Mouse (Mus musculus): ENCODE measurements around the gene Cnnm4. TPM values are rescaled to one million over a fixed set of nuclear protein-coding genes. Genes with fewer than 3 reads are reported as not detected.
A peak's percentile ranks its signal among the peaks of the same experiment; 100 is the strongest.

Gene Cnnm4
- polyA plus RNA-seq, 1 experiment from 2014 or later = 9.2 TPM

GRCm38 (mm10) chr1:36469811-36470444 lies 1.5 kb upstream of the Cnnm4 start:
- Histone ChIP-seq H3K4me2 (replicated peaks) (no peak overlapping the region), H3K27me3 (ENCODE audit: control insufficient read depth, insufficient read depth, low read length) (no peaks in the 10 kb centered on the region), H3K9me3 (ENCODE audit: control insufficient read depth, low read length) (no peaks in the 10 kb centered on the region), H3K4me3 (replicated peaks; ENCODE audit: low read length) (no peak overlapping the region), H3K9ac (no peak overlapping the region), H3K4me1 (replicated peaks; ENCODE audit: control insufficient read depth, insufficient read depth, low read length) (peaks cover 32% of the 10 kb centered on the region), H3K36me3 (replicated peaks; ENCODE audit: control insufficient read depth, insufficient read depth) (no peaks in the 10 kb centered on the region), H3K27ac (no peak overlapping the region)
- ATAC-seq (ENCODE audit: low FRiP score) = no peak
- WGBS = 45% methylated on average over 2 of the region's 2 CpGs
- DNase-seq (ENCODE audit: low spot score) = no peak

- no peaks in the 10 kb centered on the region for H3K9me3 ChIP-seq (ENCODE audit: control insufficient read depth, low read length)
- H3K36me3 ChIP-seq (replicated peaks; ENCODE audit: control insufficient read depth, insufficient read depth) = no peaks in the 10 kb centered on the region
- peaks cover 50% of the 10 kb centered on the region for H3K4me1 ChIP-seq (replicated peaks; ENCODE audit: control insufficient read depth, insufficient read depth, low read length)
- no peaks in the 10 kb centered on the region for H3K27me3 ChIP-seq (ENCODE audit: control insufficient read depth, insufficient read depth, low read length)
- ATAC-seq (ENCODE audit: low FRiP score) (no peak), DNase-seq (ENCODE audit: low spot score) (no peak)
- H3K9ac ChIP-seq = peak overlapping the region; percentile 73
- H3K4me2 ChIP-seq (replicated peaks) = peak overlapping the region; percentile 73
- WGBS = 11% methylated on average over 18 of the region's 18 CpGs
- peak overlapping the region; percentile 66 for H3K4me3 ChIP-seq (replicated peaks; ENCODE audit: low read length)
- no peak overlapping the region for H3K27ac ChIP-seq
Measured at GRCm38 (mm10) chr1:36472106-36472440, 653 bp downstream of the Cnnm4 start.

- 0 out of 2 replicates have a peak overlapping the region, but pooled peaks have one; percentile 66 for H3K4me3 ChIP-seq (replicated peaks; ENCODE audit: low read length)
- no peak for ATAC-seq (ENCODE audit: low FRiP score)
- H3K9ac ChIP-seq = no peak overlapping the region
- H3K27me3 ChIP-seq (ENCODE audit: control insufficient read depth, insufficient read depth, low read length) = no peaks in the 10 kb centered on the region
- peaks cover 50% of the 10 kb centered on the region for H3K4me1 ChIP-seq (replicated peaks; ENCODE audit: control insufficient read depth, insufficient read depth, low read length)
- H3K9me3 ChIP-seq (ENCODE audit: control insufficient read depth, low read length) = no peaks in the 10 kb centered on the region
- peak overlapping the region; percentile 73 for H3K4me2 ChIP-seq (replicated peaks)
- no peak overlapping the region for H3K27ac ChIP-seq
- 77% methylated on average over 10 of the region's 10 CpGs for WGBS
- no peaks in the 10 kb centered on the region for H3K36me3 ChIP-seq (replicated peaks; ENCODE audit: control insufficient read depth, insufficient read depth)
- DNase-seq (ENCODE audit: low spot score) = no peak
Measured at GRCm38 (mm10) chr1:36473211-36473780, 1.9 kb downstream of the Cnnm4 start.

- 76% methylated on average over 3 of the region's 3 CpGs for WGBS
- Histone ChIP-seq H3K27me3 (ENCODE audit: control insufficient read depth, insufficient read depth, low read length) (no peaks in the 10 kb centered on the region), H3K4me3 (replicated peaks; ENCODE audit: low read length) (no peak overlapping the region), H3K36me3 (replicated peaks; ENCODE audit: control insufficient read depth, insufficient read depth) (no peaks in the 10 kb centered on the region), H3K27ac (no peak overlapping the region), H3K9ac (no peak overlapping the region), H3K4me1 (replicated peaks; ENCODE audit: control insufficient read depth, insufficient read depth, low read length) (peaks cover 50% of the 10 kb centered on the region), H3K4me2 (replicated peaks) (peak overlapping the region; percentile 73), H3K9me3 (ENCODE audit: control insufficient read depth, low read length) (no peaks in the 10 kb centered on the region)
- ATAC-seq (ENCODE audit: low FRiP score) (no peak), DNase-seq (ENCODE audit: low spot score) (no peak)
Measured at GRCm38 (mm10) chr1:36474646-36475045, 3.2 kb downstream of the Cnnm4 start.

- Histone ChIP-seq H3K9me3 (ENCODE audit: control insufficient read depth, low read length) (no peaks in the 10 kb centered on the region), H3K9ac (peak overlapping the region; percentile 28; the same call in 1 of the 2 replicates), H3K4me2 (replicated peaks) (peak overlapping the region; percentile 73), H3K36me3 (replicated peaks; ENCODE audit: control insufficient read depth, insufficient read depth) (no peaks in the 10 kb centered on the region), H3K27me3 (ENCODE audit: control insufficient read depth, insufficient read depth, low read length) (no peaks in the 10 kb centered on the region), H3K4me1 (replicated peaks; ENCODE audit: control insufficient read depth, insufficient read depth, low read length) (peaks cover 50% of the 10 kb centered on the region), H3K27ac (no peak overlapping the region), H3K4me3 (replicated peaks; ENCODE audit: low read length) (no peak overlapping the region)
- DNase-seq (ENCODE audit: low spot score) (no peak), ATAC-seq (ENCODE audit: low FRiP score) (no peak)
- WGBS = 49% methylated on average over 8 of the region's 8 CpGs
Measured at GRCm38 (mm10) chr1:36475480-36476110, 4.2 kb downstream of the Cnnm4 start.

- 0 out of 2 replicates have a peak overlapping the region, but pooled peaks have one; percentile 73 for H3K4me2 ChIP-seq (replicated peaks)
Measured at GRCm38 (mm10) chr1:36476426-36476825, 5.0 kb downstream of the Cnnm4 start.

GRCm38 (mm10) chr1:36478343-36478795 lies 6.9 kb downstream of the Cnnm4 start:
- H3K4me2 ChIP-seq (replicated peaks) = no peak overlapping the region
- H3K9me3 ChIP-seq (ENCODE audit: control insufficient read depth, low read length) = no peaks in the 10 kb centered on the region
- H3K4me1 ChIP-seq (replicated peaks; ENCODE audit: control insufficient read depth, insufficient read depth, low read length) = peaks cover 34% of the 10 kb centered on the region
- no peaks in the 10 kb centered on the region for H3K27me3 ChIP-seq (ENCODE audit: control insufficient read depth, insufficient read depth, low read length)
- no peak overlapping the region for H3K4me3 ChIP-seq (replicated peaks; ENCODE audit: low read length)
- H3K9ac ChIP-seq = no peak overlapping the region
- no peaks in the 10 kb centered on the region for H3K36me3 ChIP-seq (replicated peaks; ENCODE audit: control insufficient read depth, insufficient read depth)
- 46% methylated on average over 2 of the region's 2 CpGs for WGBS
- ATAC-seq (ENCODE audit: low FRiP score) = no peak
- H3K27ac ChIP-seq = no peak overlapping the region
- no peak for DNase-seq (ENCODE audit: low spot score)

More at GRCm38 (mm10) chr1:36476426-36476825, 5.0 kb downstream of the Cnnm4 start:
- no peaks in the 10 kb centered on the region for H3K27me3 ChIP-seq (ENCODE audit: control insufficient read depth, insufficient read depth, low read length)
- no peaks in the 10 kb centered on the region for H3K9me3 ChIP-seq (ENCODE audit: control insufficient read depth, low read length)
- no peak overlapping the region for H3K9ac ChIP-seq
- no peaks in the 10 kb centered on the region for H3K36me3 ChIP-seq (replicated peaks; ENCODE audit: control insufficient read depth, insufficient read depth)
- no peak for DNase-seq (ENCODE audit: low spot score)
- ATAC-seq (ENCODE audit: low FRiP score) = no peak
- no peak overlapping the region for H3K4me3 ChIP-seq (replicated peaks; ENCODE audit: low read length)
- no peak overlapping the region for H3K27ac ChIP-seq
- H3K4me1 ChIP-seq (replicated peaks; ENCODE audit: control insufficient read depth, insufficient read depth, low read length) = peaks cover 50% of the 10 kb centered on the region
- WGBS = 92% methylated on average over 7 of the region's 7 CpGs

GRCm38 (mm10) chr1:36479903-36480899 lies 8.8 kb downstream of the Cnnm4 start:
- no peaks in the 10 kb centered on the region for H3K9me3 ChIP-seq (ENCODE audit: control insufficient read depth, low read length)
- H3K4me3 ChIP-seq (replicated peaks; ENCODE audit: low read length) = no peak overlapping the region
- H3K27me3 ChIP-seq (ENCODE audit: control insufficient read depth, insufficient read depth, low read length) = no peaks in the 10 kb centered on the region
- H3K9ac ChIP-seq = no peak overlapping the region
- peaks cover 15% of the 10 kb centered on the region for H3K4me1 ChIP-seq (replicated peaks; ENCODE audit: control insufficient read depth, insufficient read depth, low read length)
- no peak for ATAC-seq (ENCODE audit: low FRiP score)
- H3K4me2 ChIP-seq (replicated peaks) = no peak overlapping the region
- no peak overlapping the region for H3K27ac ChIP-seq
- 87% methylated on average over 12 of the region's 12 CpGs for WGBS
- H3K36me3 ChIP-seq (replicated peaks; ENCODE audit: control insufficient read depth, insufficient read depth) = no peaks in the 10 kb centered on the region
- no peak for DNase-seq (ENCODE audit: low spot score)

- H3K9me3 ChIP-seq (ENCODE audit: control insufficient read depth, low read length) = no peaks in the 10 kb centered on the region
- H3K27me3 ChIP-seq (ENCODE audit: control insufficient read depth, insufficient read depth, low read length) = no peaks in the 10 kb centered on the region
- no peak overlapping the region for H3K27ac ChIP-seq
- no peak overlapping the region for H3K9ac ChIP-seq
- 72% methylated on average over 4 of the region's 4 CpGs for WGBS
- H3K4me3 ChIP-seq (replicated peaks; ENCODE audit: low read length) = no peak overlapping the region
- ATAC-seq (ENCODE audit: low FRiP score) (no peak), DNase-seq (ENCODE audit: low spot score) (no peak)
- H3K4me1 ChIP-seq (replicated peaks; ENCODE audit: control insufficient read depth, insufficient read depth, low read length) = no peaks in the 10 kb centered on the region
- H3K4me2 ChIP-seq (replicated peaks) = no peak overlapping the region
- no peaks in the 10 kb centered on the region for H3K36me3 ChIP-seq (replicated peaks; ENCODE audit: control insufficient read depth, insufficient read depth)
Measured at GRCm38 (mm10) chr1:36483825-36484224, 12.4 kb downstream of the Cnnm4 start.

All from hindbrain, embryonic 14.5 days (tissue).